14 mouse cellular contexts compared by ENCODE assay signal in genomic region chr8:10395146-10395545, GRCm38 (mm10).
"Had no signal": no experiment of that assay in that cellular context is flagged by ENCODE, and none has a peak within 500 bp of the region (broad histone marks: within the 10 kb centered on the region; RNA-seq: fewer than 3 reads in every experiment).

No protein-coding gene starts in this region.

- H3K4me2 ChIP-seq: limb, embryonic 12.5 days; liver, embryonic 13.5 days; lung, embryonic 15.5 days had no signal

- H3K4me3 ChIP-seq: limb, embryonic 12.5 days; liver, embryonic 13.5 days; lung, embryonic 15.5 days; megakaryocyte, embryonic 14.5 days had no signal

- H3K27me3 ChIP-seq: limb, embryonic 12.5 days; liver, embryonic 13.5 days; lung, embryonic 15.5 days had no signal

- DNase-seq: kidney, adult 8-10 months; kidney, postnatal 25 days; layer of hippocampus, postnatal 36 days; liver; liver, embryonic 13.5 days; liver, postnatal 0 days; lung, postnatal 14 days; thymus, adult 18-20 months; thymus, postnatal 25 days had no signal

- H3K36me3 ChIP-seq: limb, embryonic 12.5 days; liver, embryonic 13.5 days; lung, embryonic 15.5 days had no signal

- H3K9me3 ChIP-seq: limb, embryonic 12.5 days; liver, embryonic 13.5 days; lung, embryonic 15.5 days; megakaryocyte, embryonic 14.5 days had no signal

- ATAC-seq: intestine, postnatal 0 days; liver, postnatal 0 days had no signal

- H3K27ac ChIP-seq: limb, embryonic 12.5 days; liver, embryonic 13.5 days; lung, embryonic 15.5 days; macrophage had no signal

- H3K9ac ChIP-seq: limb, embryonic 12.5 days; liver, embryonic 13.5 days; liver, postnatal 0 days; lung, embryonic 15.5 days had no signal

- H3K4me1 ChIP-seq: limb, embryonic 12.5 days; liver, embryonic 13.5 days; lung, embryonic 15.5 days; megakaryocyte, embryonic 14.5 days had no signal
